Mouse (Mus musculus) testis, adult 2 months (tissue): ENCODE measurements at regions not wholly inside any gene's neighbourhood (a gene's known extent, or its start where the extent isn't known, plus 50 kb on each side); places are given as distances from the start of the nearest gene placed in this dataset.
"Not testable (repeated sequence)": the region's sequence is repeated elsewhere in the genome, so short reads cannot be mapped to it uniquely, and the experiment has no call there.

Experiments used
- H3K27ac ChIP-seq: fragments of 200-500 bp; 2 replicates; pipeline ENCODE4 v1.5.1; 2012; ENCODE audit warnings: low read depth, low read length; ENCODE audit not compliant: control insufficient read depth, insufficient read depth
- H3K27me3 ChIP-seq: fragments of 200-500 bp; 2 replicates; pipeline ENCODE4 v1.6.1; 2012; ENCODE audit warnings: mild to moderate bottlenecking, low read length, moderate library complexity; ENCODE audit not compliant: control insufficient read depth, insufficient read depth
- H3K36me3 ChIP-seq: fragments of 200-500 bp; 2 replicates; pipeline ENCODE4 v1.6.1; 2012; ENCODE audit warnings: mild to moderate bottlenecking, low read length; ENCODE audit not compliant: control insufficient read depth, insufficient read depth
- H3K4me1 ChIP-seq: fragments of 200-500 bp; 2 replicates; pipeline ENCODE4 v1.6.1; 2012; ENCODE audit warnings: low read length; ENCODE audit not compliant: control insufficient read depth, insufficient read depth
- H3K4me3 ChIP-seq: fragments of 200-500 bp; 2 replicates; pipeline ENCODE4 v1.5.1; 2012; ENCODE audit warnings: low read depth, mild to moderate bottlenecking, low read length, moderate library complexity, mixed read lengths; ENCODE audit not compliant: control insufficient read depth
- CTCF ChIP-seq: fragments of 200-500 bp; IDR thresholded peaks from 2 replicates; pipeline ENCODE4 v1.5.1; 2012; ENCODE audit warnings: low read depth, mild to moderate bottlenecking, inconsistent platforms, low read length, moderate library complexity; ENCODE audit not compliant: control insufficient read depth, insufficient read depth, insufficient replicate concordance
- POLR2A ChIP-seq: fragments of 200-500 bp; IDR thresholded peaks from 2 replicates; pipeline ENCODE4 v1.6.1; 2012; ENCODE audit warnings: low read depth, mild to moderate bottlenecking, inconsistent platforms, low read length, moderate library complexity; ENCODE audit not compliant: control insufficient read depth

DNA sequence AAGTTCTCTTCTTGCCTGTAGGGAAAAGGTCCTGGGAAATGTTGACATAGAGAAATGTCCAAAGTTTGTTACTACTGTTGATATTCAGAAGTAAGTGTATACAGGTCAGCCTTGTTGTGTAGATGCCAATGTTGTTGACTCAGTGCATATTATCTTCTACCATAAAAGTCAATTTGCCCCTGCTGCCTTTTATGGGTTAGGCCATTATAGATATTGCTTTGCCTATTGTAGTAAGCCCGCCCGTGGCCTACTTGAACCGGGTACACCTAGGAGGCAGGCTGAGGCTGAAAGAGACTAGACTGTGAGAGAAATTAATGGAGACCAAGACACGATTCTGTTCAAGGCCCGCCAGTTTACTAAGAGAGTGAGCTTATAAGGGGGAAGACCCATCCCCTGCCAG is 92.3 kb downstream of the Prl2c2 start:
- Histone ChIP-seq H3K27me3 (no peaks in the 10 kb centered on the region), H3K4me3 (no peak overlapping the region), H3K27ac (no peak overlapping the region), H3K4me1 (no peaks in the 10 kb centered on the region), H3K36me3 (no peaks in the 10 kb centered on the region)
- TF ChIP-seq CTCF: no peak

DNA sequence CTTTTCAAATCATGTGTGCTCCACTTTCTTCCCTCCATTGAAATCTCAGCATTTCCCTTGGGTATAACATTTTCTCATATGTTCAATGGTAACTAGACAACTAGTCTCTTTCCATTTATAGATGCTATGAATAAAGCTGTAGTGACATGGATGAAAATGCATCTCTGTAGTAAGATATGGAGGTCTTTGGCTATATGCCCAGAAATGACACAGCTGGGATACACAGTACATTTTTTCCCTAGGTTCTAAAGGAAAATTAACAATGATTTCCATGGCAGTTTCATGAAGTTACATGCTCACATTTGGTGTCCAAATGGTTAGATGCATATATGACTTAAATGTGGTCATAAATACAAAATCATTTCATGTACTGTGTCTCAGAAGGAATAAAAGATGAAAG is 99.0 kb downstream of the Prl2c2 start:
- Histone ChIP-seq H3K36me3 (no peaks in the 10 kb centered on the region), H3K4me1 (no peaks in the 10 kb centered on the region), H3K4me3 (no peak overlapping the region), H3K27ac (no peak overlapping the region), H3K27me3 (no peaks in the 10 kb centered on the region)
- TF ChIP-seq POLR2A (no peak), CTCF (no peak)

DNA sequence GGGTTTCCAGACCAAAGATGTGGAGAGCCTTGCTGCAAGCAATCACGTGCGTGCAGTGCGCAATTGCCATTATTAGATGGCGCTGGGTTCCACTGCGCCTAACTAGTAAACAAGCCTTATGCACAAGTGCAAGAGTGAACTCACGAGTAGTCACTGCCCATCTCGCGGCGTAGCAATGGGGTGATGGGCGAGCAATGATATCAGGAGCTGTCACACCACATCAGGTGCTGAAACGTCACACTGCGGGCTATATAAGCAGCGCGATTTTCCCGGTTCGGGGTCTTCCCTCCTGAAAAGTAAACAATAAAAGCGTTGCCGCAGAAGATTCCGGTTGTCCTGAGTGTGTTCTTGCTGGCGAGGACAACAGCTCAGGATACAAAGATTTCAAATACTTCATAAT is 89.8 kb upstream of the Prl2c3 start:
- not testable (repeated sequence) for H3K4me1 ChIP-seq, H3K4me3 ChIP-seq, H3K36me3 ChIP-seq, H3K27me3 ChIP-seq, H3K27ac ChIP-seq

DNA sequence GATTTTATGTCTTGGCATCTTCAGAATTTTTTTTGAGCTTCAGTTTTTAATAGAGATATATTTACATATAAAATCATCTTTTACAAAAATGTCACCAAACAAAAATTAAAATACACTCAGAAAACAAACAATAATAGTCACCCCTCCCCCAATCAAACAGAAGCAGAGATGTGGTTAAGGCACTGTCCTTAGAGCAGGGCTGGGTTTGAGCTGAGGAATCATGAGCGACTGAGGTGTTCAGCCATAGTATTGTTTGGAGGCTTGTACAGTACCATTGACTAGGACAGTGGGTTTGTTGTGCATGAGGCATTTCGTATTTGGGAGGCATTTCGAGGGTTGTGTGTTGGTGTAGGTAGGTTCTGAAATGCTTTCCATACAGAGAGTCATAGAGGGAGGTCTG is 79.6 kb upstream of the Prl2c3 start:
- H3K4me3 ChIP-seq, H3K27ac ChIP-seq, H3K36me3 ChIP-seq, H3K27me3 ChIP-seq, H3K4me1 ChIP-seq: not testable (repeated sequence)

DNA sequence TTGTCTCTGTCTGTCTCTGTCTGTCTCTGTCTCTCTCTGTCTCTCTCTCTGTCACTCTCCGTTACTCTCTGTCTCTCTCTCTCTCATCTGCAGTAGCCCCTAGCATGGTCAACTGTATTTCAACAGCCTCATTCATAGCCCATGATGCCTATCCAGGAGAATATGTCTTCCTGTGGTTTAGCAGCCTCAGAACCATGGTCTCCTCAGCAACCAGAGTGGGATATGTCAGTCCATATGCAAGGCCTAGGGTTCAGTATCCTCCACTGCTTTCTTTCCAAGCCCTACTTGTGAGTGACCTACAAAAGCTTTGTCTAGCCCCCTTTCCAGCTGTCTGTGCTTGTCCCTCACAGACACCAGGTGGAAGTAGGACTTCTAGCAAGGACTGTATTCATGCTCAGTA is 65.1 kb upstream of the Prl2c3 start:
- not testable (repeated sequence) for H3K27me3 ChIP-seq, H3K36me3 ChIP-seq, H3K27ac ChIP-seq, H3K4me1 ChIP-seq, H3K4me3 ChIP-seq

DNA sequence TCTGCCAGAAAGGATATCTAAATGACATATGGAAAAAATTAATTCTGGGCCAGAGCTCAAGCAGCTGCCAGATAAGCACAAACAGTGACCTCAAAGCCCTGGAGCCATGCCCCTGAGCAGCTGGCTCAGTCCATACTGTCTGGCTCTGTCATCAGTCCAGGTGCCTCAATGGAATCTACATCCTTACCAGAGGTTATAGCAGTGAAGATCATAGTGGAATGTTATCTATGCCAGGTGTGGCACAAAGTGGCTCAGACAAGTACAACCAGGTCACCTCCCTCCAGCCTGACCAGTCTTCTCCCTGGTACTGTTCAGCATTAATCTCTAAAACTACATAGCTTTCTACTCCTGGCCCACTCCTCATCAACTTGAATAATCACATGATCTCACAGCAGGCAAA is 64.4 kb upstream of the Prl2c3 start:
- Histone ChIP-seq H3K27ac (no peak overlapping the region), H3K4me3 (no peak overlapping the region), H3K36me3 (no peaks in the 10 kb centered on the region), H3K27me3 (no peaks in the 10 kb centered on the region), H3K4me1 (no peaks in the 10 kb centered on the region)
- TF ChIP-seq CTCF: no peak
- TF ChIP-seq POLR2A: no peak

DNA sequence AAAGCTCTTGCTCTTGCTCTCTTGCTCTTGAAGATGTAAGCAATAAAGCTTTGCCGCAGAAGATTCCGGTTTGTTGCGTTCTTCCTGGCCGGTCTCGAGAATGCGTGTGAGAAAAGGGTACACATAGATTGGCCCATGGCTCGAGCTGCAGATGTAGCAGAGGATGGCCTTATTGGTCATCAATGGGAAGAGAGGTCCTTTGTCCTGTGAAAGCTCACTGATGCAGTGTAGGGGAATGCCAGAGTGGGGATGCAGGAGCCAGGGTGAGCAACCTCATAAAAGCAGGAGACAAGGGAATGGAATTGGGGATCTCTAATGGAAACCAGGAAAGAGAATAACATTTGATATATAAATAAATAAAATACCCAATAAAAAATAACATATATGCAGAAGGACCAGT is 63.7 kb upstream of the Prl2c3 start:
- H3K27ac ChIP-seq, H3K4me3 ChIP-seq, H3K27me3 ChIP-seq, H3K4me1 ChIP-seq, H3K36me3 ChIP-seq: not testable (repeated sequence)

DNA sequence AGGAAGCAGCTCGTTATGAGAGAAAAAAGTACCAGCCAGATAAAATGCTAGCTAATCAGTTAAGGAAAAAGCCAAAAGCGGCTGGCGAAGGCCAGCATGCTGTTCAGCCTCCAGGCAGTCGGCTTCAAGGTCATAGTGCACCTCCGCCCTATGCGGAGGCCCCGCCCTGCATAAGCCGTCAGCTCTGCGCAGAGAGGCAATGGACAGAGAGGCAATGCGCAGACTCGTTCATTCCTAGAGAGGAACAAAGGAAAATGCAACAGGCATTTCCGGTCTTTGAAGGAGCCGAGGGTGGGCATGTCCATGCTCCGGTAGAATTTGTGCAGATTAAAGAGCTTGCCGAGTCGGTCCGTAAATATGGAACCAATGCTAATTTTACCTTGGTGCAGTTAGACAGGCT is 61.1 kb upstream of the Prl2c3 start:
- H3K36me3 ChIP-seq, H3K4me3 ChIP-seq, H3K27me3 ChIP-seq, H3K27ac ChIP-seq, H3K4me1 ChIP-seq: not testable (repeated sequence)

DNA sequence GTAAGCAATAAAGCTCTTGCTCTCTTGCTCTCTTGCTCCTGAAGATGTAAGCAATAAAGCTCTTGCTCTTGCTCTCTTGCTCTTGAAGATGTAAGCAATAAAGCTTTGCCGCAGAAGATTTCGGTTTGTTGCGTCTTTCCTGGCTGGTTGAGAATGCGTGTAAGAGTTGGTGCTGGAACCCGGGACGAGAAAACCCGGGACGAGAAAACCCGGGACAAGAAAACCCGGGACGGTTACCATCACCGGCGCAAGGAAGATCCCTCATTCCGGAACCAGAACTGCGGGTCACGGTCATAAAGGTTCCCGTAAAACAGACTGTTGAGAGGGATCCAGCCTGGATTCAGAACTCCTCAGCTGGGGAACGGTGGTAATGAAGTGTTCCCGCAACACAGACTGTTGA is 60.1 kb upstream of the Prl2c3 start:
- H3K27ac ChIP-seq, H3K27me3 ChIP-seq, H3K36me3 ChIP-seq, H3K4me1 ChIP-seq, H3K4me3 ChIP-seq: not testable (repeated sequence)
